Mouse (Mus musculus): ENCODE data around the gene Cdc42ep5.

- no peak for TF ChIP-seq POLR2A (IDR thresholded peaks at IDR 0.05; ENCODE audit: extremely low read depth, insufficient read depth, low read length)
- TF ChIP-seq CTCF (IDR thresholded peaks at IDR 0.05; ENCODE audit: extremely low read depth, insufficient read depth, low read length): no peak
Measured at GRCm38 (mm10) chr7:4151241-4151640, 13.4 kb downstream of the Cdc42ep5 start.
